Mouse (Mus musculus) liver, postnatal 0 days (tissue): ENCODE data around the gene Gata2.

Experiments
- CTCF ChIP-seq: sonication (generic); IDR thresholded peaks from 2 replicates; pipeline ENCODE4 v1.5.1; 2016; ENCODE audit warnings: antibody characterized with exemption, low read depth
- EP300 ChIP-seq: IDR thresholded peaks from 2 replicates; pipeline ENCODE4 v1.6.1; 2016; ENCODE audit warnings: antibody characterized with exemption, low read depth, mild to moderate bottlenecking

- TF ChIP-seq CTCF (no peak), EP300 (no peak)
Measured at GRCm38 (mm10) chr6:88205937-88206336, 12.2 kb downstream of the Gata2 start.
